Mouse (Mus musculus) gastrocnemius, postnatal 36 days (tissue): ENCODE data around the gene Hmgcs2. TPM values are rescaled to one million over a fixed set of nuclear protein-coding genes. Genes with fewer than 3 reads are reported as not detected.

Source experiments
- DNase-seq, 2 experiments: peaks; one replicate each; pipeline ENCODE4 v3.0.0; 2022
- intact Hi-C: fragments of 180-260 bp; cut with DNase I; formaldehyde crosslinking; loops from one replicate; pipeline ENCODE4 v1.15.1; 2025
- total RNA-seq, 2 experiments: library from RNA; stranded (reverse); gene quantifications; 2 replicates each; pipeline ENCODE4 v1.2.3; 2021

Gene Hmgcs2
- total RNA-seq, 2 experiments from 2014 or later: 0.97 to 1.4 TPM

GRCm38 (mm10) chr3:98273623-98274398 is 6.4 kb upstream of the Hmgcs2 start:
- DNase-seq: no peak

GRCm38 (mm10) chr3:98279682-98280081 is 553 bp upstream of the Hmgcs2 start:
- DNase-seq: no peak
- intact Hi-C loops: no loop called here

More at GRCm38 (mm10) chr3:98273623-98274398, 6.4 kb upstream of the Hmgcs2 start:
- intact Hi-C loops: no loop called here

- DNase-seq: peak; percentile 13 to 29
- intact Hi-C loops: no loop called here
These were observed 871 bp downstream of the Hmgcs2 start for GRCm38 (mm10) chr3:98280933-98281678.

- DNase-seq: no peak
- intact Hi-C loops: no loop called here
These were observed 2.2 kb downstream of the Hmgcs2 start for GRCm38 (mm10) chr3:98282422-98282821.

GRCm38 (mm10) chr3:98283205-98283604 is 3.0 kb downstream of the Hmgcs2 start:
- intact Hi-C loops: no loop called here
- DNase-seq: no peak

GRCm38 (mm10) chr3:98291044-98291443 is 10.8 kb downstream of the Hmgcs2 start:
- intact Hi-C loops: no loop called here
- no peak for DNase-seq

GRCm38 (mm10) chr3:98295965-98296364 is 15.7 kb downstream of the Hmgcs2 start:
- intact Hi-C loops: no loop called here
- no peak for DNase-seq

GRCm38 (mm10) chr3:98299391-98300100 is 19.3 kb downstream of the Hmgcs2 start:
- intact Hi-C loops: no loop called here
- no peak for DNase-seq

- DNase-seq: no peak
- intact Hi-C loops: no loop called here
These were observed 20.0 kb downstream of the Hmgcs2 start for GRCm38 (mm10) chr3:98300266-98300665.

GRCm38 (mm10) chr3:98301761-98302160 is 21.5 kb downstream of the Hmgcs2 start:
- intact Hi-C loops: no loop called here
- DNase-seq: no peak

GRCm38 (mm10) chr3:98308606-98309005 is 28.4 kb downstream of the Hmgcs2 start:
- no peak for DNase-seq
- intact Hi-C loops: no loop called here

GRCm38 (mm10) chr3:98310456-98310855 is 30.2 kb downstream of the Hmgcs2 start:
- intact Hi-C loops: loop anchor here (5.0 to 10.0 kb wide), 3 partner anchors 83 to 386 kb away; no protein-coding TSS in a partner anchor
- DNase-seq: no peak

GRCm38 (mm10) chr3:98312867-98313266 is 32.6 kb downstream of the Hmgcs2 start:
- peak in 1 of 2 experiments; percentile 28 for DNase-seq
- intact Hi-C loops: loop anchor here (5.0 to 10.0 kb wide), 3 partner anchors 86 to 388 kb away; no protein-coding TSS in a partner anchor

GRCm38 (mm10) chr3:98313294-98314155 is 33.3 kb downstream of the Hmgcs2 start:
- DNase-seq: no peak
- intact Hi-C loops: loop anchor here (5.0 to 10.0 kb wide), 3 partner anchors 86 to 389 kb away; no protein-coding TSS in a partner anchor

- DNase-seq: peak in 1 of 2 experiments; percentile 36
- intact Hi-C loops: loop anchor here (10.0 kb wide), 2 partner anchors 310 to 390 kb away; no protein-coding TSS in a partner anchor
These were observed 34.9 kb downstream of the Hmgcs2 start for GRCm38 (mm10) chr3:98315181-98315580.

GRCm38 (mm10) chr3:98317143-98317542 is 36.9 kb downstream of the Hmgcs2 start:
- no peak for DNase-seq
- intact Hi-C loops: loop anchor here (10.0 kb wide), 2 partner anchors 312 to 392 kb away; no protein-coding TSS in a partner anchor

- intact Hi-C loops: loop anchor here (10.0 kb wide), 2 partner anchors 314 to 394 kb away; no protein-coding TSS in a partner anchor
These were observed 39.0 kb downstream of the Hmgcs2 start for GRCm38 (mm10) chr3:98319190-98319589.

GRCm38 (mm10) chr3:98322209-98322608 is 42.0 kb downstream of the Hmgcs2 start:
- no peak for DNase-seq
- intact Hi-C loops: no loop called here

More at GRCm38 (mm10) chr3:98319190-98319589, 39.0 kb downstream of the Hmgcs2 start:
- no peak for DNase-seq

- DNase-seq: no peak
- intact Hi-C loops: no loop called here
These were observed 44.0 kb downstream of the Hmgcs2 start for GRCm38 (mm10) chr3:98324235-98324634.
